Mouse (Mus musculus) olfactory bulb, adult 2 months (tissue): ENCODE data around the gene Ccdc169. TPM values are rescaled to one million over a fixed set of nuclear protein-coding genes. Genes with fewer than 3 reads are reported as not detected.

Experiments
- H3K27ac ChIP-seq: fragments of 200-500 bp; 2 replicates; pipeline ENCODE4 v1.5.1; 2012; ENCODE audit warnings: low read depth, low read length; ENCODE audit not compliant: insufficient read depth
- H3K4me1 ChIP-seq: fragments of 200-500 bp; 2 replicates; pipeline ENCODE4 v1.6.1; 2012; ENCODE audit warnings: low read length; ENCODE audit not compliant: control insufficient read depth, insufficient read depth
- H3K4me3 ChIP-seq: fragments of 200-500 bp; 2 replicates; pipeline ENCODE4 v1.5.1; 2012; ENCODE audit warnings: mild to moderate bottlenecking, low read depth, low read length, moderate library complexity; ENCODE audit not compliant: insufficient read depth
- CTCF ChIP-seq: fragments of 200-500 bp; IDR thresholded peaks from 2 replicates; pipeline ENCODE4 v1.5.1; 2012; ENCODE audit warnings: low read depth, mild to moderate bottlenecking, low read length, moderate library complexity; ENCODE audit not compliant: insufficient read depth
- POLR2A ChIP-seq: fragments of 200-500 bp; IDR thresholded peaks from 2 replicates; pipeline ENCODE4 v1.6.1; 2012; ENCODE audit warnings: mild to moderate bottlenecking, low read depth, low read length, moderate library complexity; ENCODE audit not compliant: insufficient read depth
- WGBS: fragments of 180-500 bp; shearing (Covaris S2); methylation state at CpG from one replicate; pipeline ENCODE4 v1.1.7; 2018; 5-methylcytosine and 5-hydroxymethylcytosine counted together
- polyA plus RNA-seq: library from polyadenylated mRNA; stranded (reverse); fragments of >200 nt; gene quantifications from 2 replicates; pipeline ENCODE4 v1.2.4, GENCODE M21; 2012; ENCODE audit warnings: low replicate concordance; ENCODE audit not compliant: missing spikeins, insufficient read depth, insufficient read length

Gene Ccdc169
- polyA plus RNA-seq, 1 experiment = not detected

- Histone ChIP-seq H3K4me1 (peaks cover 4% of the 10 kb centered on the region; the same call in 1 of the 2 replicates), H3K4me3 (no peak overlapping the region), H3K27ac (no peak overlapping the region)
- TF ChIP-seq POLR2A (no peak), CTCF (no peak)
- 87% methylated on average over 1 of the region's 1 CpGs for WGBS
Observed at GRCm38 (mm10) chr3:55115071-55115470, 22.1 kb upstream of the Ccdc169 start.

- WGBS = 93% methylated on average over 8 of the region's 8 CpGs
Observed at GRCm38 (mm10) chr3:55115989-55116388, 21.1 kb upstream of the Ccdc169 start.

GRCm38 (mm10) chr3:55119275-55119898, 17.8 kb upstream of the Ccdc169 start:
- peaks cover 6% of the 10 kb centered on the region; the same call in 1 of the 2 replicates for H3K4me1 ChIP-seq
- H3K27ac ChIP-seq = no peak overlapping the region
- WGBS = 63% methylated on average over 6 of the region's 6 CpGs
- TF ChIP-seq POLR2A (no peak), CTCF (no peak)
- H3K4me3 ChIP-seq = no peak overlapping the region

More at GRCm38 (mm10) chr3:55115989-55116388, 21.1 kb upstream of the Ccdc169 start:
- Histone ChIP-seq H3K4me3 (no peak overlapping the region), H3K27ac (no peak overlapping the region), H3K4me1 (peaks cover 6% of the 10 kb centered on the region; the same call in 1 of the 2 replicates)
- TF ChIP-seq CTCF = no peak
- no peak for TF ChIP-seq POLR2A

GRCm38 (mm10) chr3:55122336-55122870, 14.7 kb upstream of the Ccdc169 start:
- Histone ChIP-seq H3K4me3 (no peak overlapping the region), H3K4me1 (peaks cover 5% of the 10 kb centered on the region; the same call in 1 of the 2 replicates), H3K27ac (no peak overlapping the region)
- TF ChIP-seq POLR2A = no peak
- no peak for TF ChIP-seq CTCF
- 76% methylated on average over 3 of the region's 3 CpGs for WGBS

DNA sequence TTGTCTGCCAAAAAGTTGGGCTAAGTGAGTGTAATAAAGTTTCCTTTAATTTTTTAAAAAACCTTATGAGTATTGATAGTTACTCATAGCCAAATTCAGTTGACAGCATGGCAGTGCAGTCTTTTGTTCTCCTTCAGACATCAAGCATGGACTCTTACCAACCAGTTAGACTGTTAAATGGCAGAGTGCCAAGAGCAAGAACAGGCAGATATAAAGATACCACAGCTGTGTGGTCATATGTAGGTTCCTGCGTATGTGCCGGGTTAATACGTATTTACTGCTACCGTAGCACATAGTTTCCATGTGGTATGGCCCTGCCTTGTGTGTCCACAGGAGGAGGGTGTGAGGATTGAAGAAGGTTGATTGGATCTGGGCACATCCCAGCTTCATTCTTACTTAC, 14.1 kb upstream of the Ccdc169 start:
- TF ChIP-seq POLR2A (no peak), CTCF (no peak)
- 84% methylated on average over 4 of the region's 4 CpGs for WGBS
- Histone ChIP-seq H3K4me1 (peaks cover 5% of the 10 kb centered on the region; the same call in 1 of the 2 replicates), H3K27ac (no peak overlapping the region), H3K4me3 (no peak overlapping the region)

- 80% methylated on average over 4 of the region's 4 CpGs for WGBS
- no peak for TF ChIP-seq POLR2A
- TF ChIP-seq CTCF = no peak
- Histone ChIP-seq H3K4me3 (no peak overlapping the region), H3K27ac (no peak overlapping the region), H3K4me1 (peaks cover 7% of the 10 kb centered on the region; the same call in 1 of the 2 replicates)
Observed at GRCm38 (mm10) chr3:55129181-55129692, 7.9 kb upstream of the Ccdc169 start.

DNA sequence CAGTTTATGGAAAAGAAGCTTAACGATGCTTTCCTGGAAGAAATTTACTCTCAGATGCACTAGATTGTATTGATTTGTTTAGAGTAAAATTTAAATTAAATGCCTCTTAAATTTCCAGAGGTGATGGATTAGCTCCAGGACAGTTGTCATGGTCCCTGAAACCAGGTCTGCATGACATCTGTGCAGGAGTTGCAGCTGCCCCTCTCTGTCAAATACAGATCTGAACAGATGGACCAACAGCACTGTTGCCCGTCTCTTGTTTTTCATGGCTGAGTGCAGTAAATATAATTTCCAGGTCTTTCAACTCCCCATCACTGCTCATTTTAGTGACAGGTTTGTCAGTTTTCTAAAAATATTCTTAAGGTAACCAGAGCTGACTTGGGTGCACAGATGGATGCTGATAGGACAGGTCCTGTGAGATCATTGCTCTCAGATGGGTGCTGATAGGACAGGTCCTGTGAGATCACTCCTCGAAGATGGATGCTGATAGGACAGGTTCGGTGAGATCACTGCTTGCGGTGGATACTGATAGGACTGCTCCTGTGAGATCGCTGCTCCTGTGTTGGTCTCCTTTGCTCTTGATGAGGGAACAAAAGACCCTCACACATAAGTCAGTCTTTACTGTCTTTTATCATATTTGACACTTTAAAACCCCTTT, 5.4 kb upstream of the Ccdc169 start:
- TF ChIP-seq CTCF = no peak
- TF ChIP-seq POLR2A = no peak
- no peak overlapping the region for H3K4me3 ChIP-seq
- H3K27ac ChIP-seq = no peak overlapping the region
- 96% methylated on average over 6 of the region's 6 CpGs for WGBS
- peaks cover 7% of the 10 kb centered on the region; the same call in 1 of the 2 replicates for H3K4me1 ChIP-seq

DNA sequence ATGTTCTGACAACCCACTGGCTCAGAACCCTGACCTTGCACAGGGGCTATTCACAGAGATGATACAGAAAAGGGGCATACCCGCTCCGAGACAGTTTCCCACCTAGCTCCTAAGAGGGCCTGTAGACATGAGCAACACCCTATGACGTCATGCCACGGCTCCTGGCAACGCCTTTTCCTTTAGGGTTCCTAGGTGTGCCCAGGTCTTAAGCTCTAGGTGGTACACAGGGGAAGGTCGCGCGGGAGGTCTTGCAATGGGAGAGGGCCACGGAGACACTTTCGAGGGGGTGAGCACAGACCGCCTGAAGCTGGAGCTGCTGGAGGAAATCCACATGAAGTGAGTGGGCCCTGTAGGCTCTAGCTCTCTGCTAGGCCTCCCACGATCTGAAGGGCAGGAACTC, 2.7 kb downstream of the Ccdc169 start:
- H3K27ac ChIP-seq = no peak overlapping the region
- WGBS = 92% methylated on average over 12 of the region's 12 CpGs
- H3K4me1 ChIP-seq = no peaks in the 10 kb centered on the region
- TF ChIP-seq CTCF = no peak
- no peak for TF ChIP-seq POLR2A
- no peak overlapping the region for H3K4me3 ChIP-seq

- 93% methylated on average over 2 of the region's 2 CpGs for WGBS
- TF ChIP-seq POLR2A (no peak), CTCF (no peak)
- Histone ChIP-seq H3K27ac (no peak overlapping the region), H3K4me3 (no peak overlapping the region), H3K4me1 (no peaks in the 10 kb centered on the region)
Observed at GRCm38 (mm10) chr3:55141401-55141800, 4.3 kb downstream of the Ccdc169 start.
